Mouse (Mus musculus) adrenal gland, adult 18-20 months (tissue): ENCODE measurements around the gene Htr6. TPM values are rescaled to one million over a fixed set of nuclear protein-coding genes. Genes with fewer than 3 reads are reported as not detected.

ENCODE experiments used
- DNase-seq, 2 experiments: peaks; one replicate each; pipeline ENCODE4 v3.0.0; 2021 to 2022; ENCODE audit warnings: low spot score in 2 of 2
- total RNA-seq, 2 experiments: library from RNA; stranded (reverse); gene quantifications; 1 replicate in 1 of 2; 2 replicates in 1 of 2; pipeline ENCODE4 v1.2.3; 2021

Gene Htr6
- total RNA-seq, 2 experiments from 2014 or later, result 0.23 to 0.42 TPM

- no peak for DNase-seq
These were observed 22.6 kb downstream of the Htr6 start for GRCm38 (mm10) chr4:139052796-139053195.

GRCm38 (mm10) chr4:139048518-139048917 is 26.9 kb downstream of the Htr6 start:
- no peak for DNase-seq

GRCm38 (mm10) chr4:139046354-139046753 is 29.0 kb downstream of the Htr6 start:
- DNase-seq, result no peak

GRCm38 (mm10) chr4:139044566-139044965 is 30.8 kb downstream of the Htr6 start:
- no peak for DNase-seq

- DNase-seq, result no peak
These were observed 31.8 kb downstream of the Htr6 start for GRCm38 (mm10) chr4:139043600-139043999.

GRCm38 (mm10) chr4:139042611-139043010 is 32.8 kb downstream of the Htr6 start:
- DNase-seq, result no peak

- no peak for DNase-seq
These were observed 35.1 kb downstream of the Htr6 start for GRCm38 (mm10) chr4:139040084-139040839.

GRCm38 (mm10) chr4:139037795-139038607 is 37.4 kb downstream of the Htr6 start:
- DNase-seq, result peak in 1 of 2 experiments; percentile 27

GRCm38 (mm10) chr4:139035799-139036198 is 39.6 kb downstream of the Htr6 start:
- no peak for DNase-seq

- no peak for DNase-seq
These were observed 40.4 kb downstream of the Htr6 start for GRCm38 (mm10) chr4:139034942-139035341.

- no peak for DNase-seq
These were observed 40.8 kb downstream of the Htr6 start for GRCm38 (mm10) chr4:139034540-139034939.

GRCm38 (mm10) chr4:139034010-139034367 is 41.4 kb downstream of the Htr6 start:
- no peak for DNase-seq

GRCm38 (mm10) chr4:139033263-139034009 is 41.9 kb downstream of the Htr6 start:
- no peak for DNase-seq

GRCm38 (mm10) chr4:139032521-139032920 is 42.8 kb downstream of the Htr6 start:
- no peak for DNase-seq

GRCm38 (mm10) chr4:139030675-139031074 is 44.7 kb downstream of the Htr6 start:
- no peak for DNase-seq

- DNase-seq, result no peak
These were observed 51.0 kb downstream of the Htr6 start for GRCm38 (mm10) chr4:139024379-139024778.

GRCm38 (mm10) chr4:139020385-139020784 is 55.0 kb downstream of the Htr6 start:
- DNase-seq, result no peak

- DNase-seq, result no peak
These were observed 56.0 kb downstream of the Htr6 start for GRCm38 (mm10) chr4:139019413-139019812.

GRCm38 (mm10) chr4:139018976-139019375 is 56.4 kb downstream of the Htr6 start:
- no peak for DNase-seq

- DNase-seq, result no peak
These were observed 57.0 kb downstream of the Htr6 start for GRCm38 (mm10) chr4:139018388-139018787.

- DNase-seq, result no peak
These were observed 60.6 kb downstream of the Htr6 start for GRCm38 (mm10) chr4:139014793-139015192.

- DNase-seq, result no peak
These were observed 62.1 kb downstream of the Htr6 start for GRCm38 (mm10) chr4:139013281-139013680.
